Mouse (Mus musculus) cerebellum, adult 2 months (tissue): ENCODE data around the gene Arsa. TPM values are rescaled to one million over a fixed set of nuclear protein-coding genes. Genes with fewer than 3 reads are reported as not detected.

ENCODE experiments used
- DNase-seq, 2 experiments: peaks; one replicate each; pipeline ENCODE4 v3.0.0; 2021
- H3K27ac ChIP-seq: fragments of 200-500 bp; 2 replicates; pipeline ENCODE4 v1.5.1; 2012; ENCODE audit warnings: low read length, control low read depth, inconsistent platforms; ENCODE audit not compliant: insufficient read depth
- H3K27me3 ChIP-seq: fragments of 200-500 bp; 2 replicates; pipeline ENCODE4 v1.6.1; 2012; ENCODE audit warnings: inconsistent platforms, mild to moderate bottlenecking, low read length, moderate library complexity; ENCODE audit not compliant: control insufficient read depth, insufficient read depth
- H3K4me1 ChIP-seq: fragments of 200-500 bp; 2 replicates; pipeline ENCODE4 v1.6.1; 2011; ENCODE audit warnings: low read length; ENCODE audit not compliant: control insufficient read depth, insufficient read depth
- H3K4me3 ChIP-seq: fragments of 200-500 bp; replicated peaks from 2 replicates; pipeline ENCODE3; 2011; ENCODE audit warnings: mild to moderate bottlenecking, low read depth, low read length, control low read depth; ENCODE audit not compliant: insufficient read depth
- CTCF ChIP-seq: fragments of 200-500 bp; IDR thresholded peaks from 2 replicates; pipeline ENCODE4 v1.5.1; 2011; ENCODE audit warnings: low read depth, mild to moderate bottlenecking, control low read depth, low read length, moderate library complexity, borderline replicate concordance; ENCODE audit not compliant: insufficient read depth
- POLR2A ChIP-seq: fragments of 200-500 bp; IDR thresholded peaks from 2 replicates; pipeline ENCODE4 v1.6.1; 2011; ENCODE audit warnings: low read length, control low read depth, borderline replicate concordance; ENCODE audit not compliant: insufficient read depth
- WGBS: fragments of 180-500 bp; shearing (Covaris S2); methylation state at CpG from one replicate; pipeline ENCODE4 v1.1.7; 2018; 5-methylcytosine and 5-hydroxymethylcytosine counted together
- polyA plus RNA-seq: library from polyadenylated mRNA; depleted of rRNA; stranded (reverse); fragments of >200 nt; gene quantifications from 2 replicates; pipeline ENCODE4 v1.2.3, GENCODE M21; 2012

The Arsa gene
- polyA plus RNA-seq, 1 experiment: 39.2 TPM

GRCm38 (mm10) chr15:89474596-89475292 lies 2.5 kb downstream of the Arsa start:
- no peak for TF ChIP-seq CTCF
- no peak for TF ChIP-seq POLR2A
- no peaks in the 10 kb centered on the region for H3K27me3 ChIP-seq
- no peak overlapping the region for H3K27ac ChIP-seq
- peak in 1 of 2 experiments; percentile 49 for DNase-seq
- H3K4me1 ChIP-seq: peaks cover 12% of the 10 kb centered on the region
- WGBS: 86% methylated on average over 19 of the region's 19 CpGs
- no peak overlapping the region for H3K4me3 ChIP-seq

- DNase-seq: peak in 1 of 2 experiments; percentile 18
- no peak for TF ChIP-seq CTCF
- no peak for TF ChIP-seq POLR2A
- Histone ChIP-seq H3K27ac (no peak overlapping the region), H3K27me3 (no peaks in the 10 kb centered on the region), H3K4me1 (peaks cover 12% of the 10 kb centered on the region), H3K4me3 (no peak overlapping the region)
- WGBS: 96% methylated on average over 8 of the region's 8 CpGs
Measured at GRCm38 (mm10) chr15:89473921-89474320, 3.3 kb downstream of the Arsa start.

- Histone ChIP-seq H3K4me1 (peaks cover 12% of the 10 kb centered on the region), H3K27ac (no peak overlapping the region), H3K27me3 (no peaks in the 10 kb centered on the region), H3K4me3 (no peak overlapping the region)
- 69% methylated on average over 9 of the region's 9 CpGs for WGBS
- DNase-seq: peak in 1 of 2 experiments; percentile 12
- no peak for TF ChIP-seq CTCF
- TF ChIP-seq POLR2A: no peak
Measured at GRCm38 (mm10) chr15:89473370-89473769, 3.9 kb downstream of the Arsa start.

- TF ChIP-seq CTCF: no peak
- 83% methylated on average over 4 of the region's 4 CpGs for WGBS
- no peak overlapping the region for H3K4me3 ChIP-seq
- H3K27ac ChIP-seq: no peak overlapping the region
- H3K27me3 ChIP-seq: no peaks in the 10 kb centered on the region
- DNase-seq: no peak
- H3K4me1 ChIP-seq: peaks cover 12% of the 10 kb centered on the region
Measured at GRCm38 (mm10) chr15:89471476-89471875, 5.7 kb downstream of the Arsa start.

- H3K27me3 ChIP-seq: no peaks in the 10 kb centered on the region
- H3K4me1 ChIP-seq: no peaks in the 10 kb centered on the region; the same call in 1 of the 2 replicates
- no peak overlapping the region for H3K27ac ChIP-seq
- no peak for TF ChIP-seq POLR2A
- peak; percentile 62; the same call in 1 of the 2 replicates for TF ChIP-seq CTCF
- 32% methylated on average over 2 of the region's 2 CpGs for WGBS
- DNase-seq: peak; percentile 35 to 68
- no peak overlapping the region for H3K4me3 ChIP-seq
Measured at GRCm38 (mm10) chr15:89468577-89468976, 8.6 kb downstream of the Arsa start.

GRCm38 (mm10) chr15:89465052-89465451 lies 12.2 kb downstream of the Arsa start:
- Histone ChIP-seq H3K27ac (no peak overlapping the region), H3K27me3 (no peaks in the 10 kb centered on the region), H3K4me1 (peaks cover 3% of the 10 kb centered on the region), H3K4me3 (no peak overlapping the region)
- peak in 1 of 2 experiments; percentile 43 for DNase-seq
- TF ChIP-seq CTCF (no peak), POLR2A (no peak)
- WGBS: 0% methylated on average over 1 of the region's 1 CpGs

- Histone ChIP-seq H3K4me1 (peaks cover 15% of the 10 kb centered on the region), H3K27me3 (no peaks in the 10 kb centered on the region), H3K27ac (no peak overlapping the region), H3K4me3 (no peak overlapping the region)
- TF ChIP-seq POLR2A (no peak), CTCF (peak; percentile 22; the same call in 1 of the 2 replicates)
- no peak for DNase-seq
- 55% methylated on average over 5 of the region's 5 CpGs for WGBS
Measured at GRCm38 (mm10) chr15:89463334-89464235, 13.6 kb downstream of the Arsa start.

- 72% methylated on average over 7 of the region's 7 CpGs for WGBS
- DNase-seq: no peak
- no peak overlapping the region for H3K4me3 ChIP-seq
- H3K27ac ChIP-seq: no peak overlapping the region
- no peak for TF ChIP-seq CTCF
- TF ChIP-seq POLR2A: no peak
- no peaks in the 10 kb centered on the region for H3K27me3 ChIP-seq
- peaks cover 27% of the 10 kb centered on the region for H3K4me1 ChIP-seq
Measured at GRCm38 (mm10) chr15:89462176-89462575, 15.0 kb downstream of the Arsa start.
